Mouse (Mus musculus): ENCODE results near the gene Ncam1.

DNA sequence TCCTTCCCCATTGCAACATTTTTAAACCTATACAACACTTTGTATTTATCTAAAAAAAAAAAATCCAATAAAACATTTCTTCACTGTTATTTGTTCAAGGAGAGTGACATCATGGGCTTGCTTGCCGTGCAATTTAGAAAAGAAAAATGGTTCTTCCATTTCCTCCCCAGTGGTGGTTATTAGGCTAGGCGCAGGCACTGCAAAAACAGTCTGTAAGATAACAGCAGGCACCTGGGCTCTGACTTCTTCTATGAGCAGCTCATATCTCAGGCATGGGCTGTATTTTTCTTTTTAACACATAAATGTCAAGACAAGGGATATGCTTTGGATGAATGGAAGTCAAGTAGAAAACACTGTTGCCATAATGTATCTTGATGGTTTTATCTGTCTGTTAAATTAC lies 192.0 kb downstream of the Ncam1 start:
- TF ChIP-seq POLR2AphosphoS5 (IDR thresholded peaks at IDR 0.05; ENCODE audit: insufficient replicate concordance, low read depth, low read length) (no peak), CTCF (IDR thresholded peaks at IDR 0.05; ENCODE audit: low read depth, low read length) (no peak)
